Mouse (Mus musculus) layer of hippocampus, postnatal 25 days (tissue): ENCODE measurements around the gene Hspa13. TPM values are rescaled to one million over a fixed set of nuclear protein-coding genes. Genes with fewer than 3 reads are reported as not detected.

Experiments
- DNase-seq, 2 experiments: peaks; one replicate each; pipeline ENCODE4 v3.0.0; 2022; ENCODE audit warnings: mixed read lengths in 2 of 2, low spot score in 1 of 2; ENCODE audit errors: extremely low spot score in 1 of 2
- microRNA-seq, 2 experiments: library from miRNA; unstranded; fragments of <30 nt; microRNA quantifications; one replicate each; pipeline ENCODE4 v1.2.0; 2021
- total RNA-seq, 2 experiments: library from RNA; stranded (reverse); gene quantifications; 2 replicates each; pipeline ENCODE4 v1.2.3; 2021

Gene Hspa13
- total RNA-seq = 10 to 100 TPM; 36.3 to 39.1 TPM

DNA sequence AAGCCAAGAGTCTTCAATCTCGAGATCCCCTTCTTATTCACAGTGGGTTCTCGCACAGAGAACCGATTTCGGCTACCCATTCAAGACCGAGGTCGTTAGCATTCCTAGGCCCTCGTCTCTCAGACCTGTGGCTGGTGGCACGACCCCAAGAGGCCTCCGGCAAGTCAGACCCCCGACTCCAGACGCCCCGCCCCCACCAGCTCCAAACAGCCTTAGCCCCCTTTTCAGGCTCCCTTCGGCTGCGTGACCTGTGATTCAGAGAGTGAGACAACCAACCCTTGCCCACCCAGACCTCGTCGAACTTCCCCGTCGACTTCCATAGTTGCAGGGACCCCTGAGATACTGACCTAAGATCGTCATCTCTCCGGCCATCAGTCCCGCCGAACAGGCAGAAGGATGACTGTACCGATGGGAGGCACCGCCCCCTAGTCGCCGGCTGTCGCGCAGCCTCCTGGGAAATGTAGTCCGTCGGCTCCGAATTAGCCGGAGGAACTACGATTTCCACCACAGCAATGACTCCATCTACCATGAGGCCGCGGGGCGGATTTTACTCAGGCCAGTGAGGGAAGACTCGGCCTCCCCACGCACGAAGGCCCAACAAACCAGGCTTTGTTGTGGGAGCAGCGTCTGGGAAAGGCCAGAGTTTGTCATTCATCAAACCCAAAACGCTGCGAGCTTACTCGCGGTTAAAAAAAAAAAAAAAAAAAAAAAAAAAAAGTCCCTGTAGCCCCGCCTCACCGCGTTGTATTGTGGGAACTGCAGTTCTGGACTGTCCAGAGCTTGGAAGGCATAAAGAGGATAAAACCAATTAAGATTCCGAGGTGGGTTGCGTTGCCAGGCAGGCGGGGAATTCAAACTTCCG is at the start of gene Hspa13:
Gene Hspa13 (minus strand): TSS at position 717 of the 862 bp plus-strand sequence.
- peak; percentile 93 for DNase-seq

- no peak for DNase-seq
Observed at GRCm38 (mm10) chr16:75779271-75779670, 12.4 kb upstream of the Hspa13 start.

- DNase-seq = peak in 1 of 2 experiments; percentile 7
Observed at GRCm38 (mm10) chr16:75773222-75773621, 6.3 kb upstream of the Hspa13 start.

DNA sequence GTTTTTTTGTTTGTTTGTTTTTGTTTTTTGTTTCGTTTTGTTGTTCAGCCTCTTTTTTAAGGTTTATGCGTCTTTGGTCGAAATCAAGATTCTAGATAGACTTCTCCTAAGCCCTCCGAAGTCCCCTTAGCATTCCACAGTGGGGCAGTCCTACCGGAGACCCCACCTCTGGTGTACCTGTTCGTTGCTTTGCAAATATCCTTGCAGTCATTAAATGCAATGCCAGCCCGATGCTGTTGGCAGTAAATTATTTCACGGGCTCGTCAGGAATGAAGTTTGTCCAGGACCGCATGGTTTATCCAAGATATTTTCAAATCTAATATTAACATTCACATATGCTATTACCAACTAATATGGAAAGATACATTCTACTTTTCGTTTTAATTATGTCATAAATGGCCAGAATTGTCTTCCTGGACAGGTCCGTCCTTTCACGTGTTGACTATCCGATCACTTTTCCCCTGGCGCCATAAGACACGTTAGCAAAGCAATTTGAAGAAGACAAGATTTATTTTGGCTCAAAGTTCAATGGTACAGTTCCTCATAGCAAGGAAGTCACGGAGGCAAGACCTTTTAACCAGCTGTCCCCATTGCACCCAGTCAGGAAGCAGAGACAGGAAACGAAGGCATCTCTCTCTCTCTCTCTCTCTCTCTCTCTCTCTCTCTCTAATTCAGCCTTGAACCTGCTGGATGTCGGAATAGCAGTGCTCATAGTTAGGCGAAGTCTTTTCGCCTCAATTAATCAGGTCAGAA is 522 bp upstream of the Hspa13 start:
- DNase-seq = no peak

GRCm38 (mm10) chr16:75752876-75753275 is 14.0 kb downstream of the Hspa13 start:
- DNase-seq = no peak

- DNase-seq = no peak
Observed at GRCm38 (mm10) chr16:75750103-75750502, 16.8 kb downstream of the Hspa13 start.

- DNase-seq = no peak
Observed at GRCm38 (mm10) chr16:75748926-75749325, 18.0 kb downstream of the Hspa13 start.

- DNase-seq = no peak
Observed at GRCm38 (mm10) chr16:75744014-75744413, 22.9 kb downstream of the Hspa13 start.

GRCm38 (mm10) chr16:75717405-75718173 is 49.3 kb downstream of the Hspa13 start:
- no peak for DNase-seq

- peak; percentile 9 to 48 for DNase-seq
Observed at GRCm38 (mm10) chr16:75696176-75696575, 70.7 kb downstream of the Hspa13 start.

Small RNA genes lying within 50 kb of the gene (microRNA-seq; reads per million reads assigned to microRNA genes)
- 0 reads per million in 2 experiments for gene Gm22923

Other genes with a start within 250 kb of the Hspa13 start
- gene Lipi, start 181.0 kb downstream of the Hspa13 start, total RNA-seq = under 1 TPM in 1 of 2 experiments, not detected in 1; 0.12 TPM
- 1 to 10 TPM; 5.5 to 5.9 TPM for gene Rbm11, start 174.3 kb downstream of the Hspa13 start, total RNA-seq